Mouse (Mus musculus): ENCODE results near the gene Zfyve26. TPM values are rescaled to one million over a fixed set of nuclear protein-coding genes. Genes with fewer than 3 reads are reported as not detected.

The Zfyve26 gene
- polyA plus RNA-seq, 1 experiment, result 29.4 TPM

DNA sequence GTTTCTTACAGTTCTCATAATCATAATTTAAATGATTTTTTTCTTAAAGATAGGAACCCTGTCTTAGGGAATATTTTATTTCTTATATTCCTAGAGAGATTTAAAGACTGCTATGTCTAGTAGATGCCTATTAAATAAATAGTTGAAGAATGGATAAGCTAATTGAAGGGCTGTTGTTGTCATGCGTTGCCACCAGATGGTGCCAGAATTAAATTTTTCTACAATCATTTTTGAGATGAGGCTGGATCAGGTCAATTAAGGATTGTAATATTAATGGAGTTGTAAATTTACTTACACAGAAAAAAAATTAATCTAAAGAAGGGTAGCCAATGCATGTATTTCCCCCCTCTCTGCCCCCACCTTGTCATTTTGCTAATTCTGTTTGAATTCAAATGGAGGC is 9.0 kb upstream of the Zfyve26 start:
- no peak for DNase-seq (ENCODE audit: low read depth in 1 of 2, low spot score in 2 of 2)
- 42% methylated on average over 1 of the region's 1 CpGs for WGBS
- TF ChIP-seq POLR2A (IDR thresholded peaks at IDR 0.05; ENCODE audit: low read depth, low read length), result no peak
- TF ChIP-seq CTCF (IDR thresholded peaks at IDR 0.05; ENCODE audit: extremely low read depth, insufficient read depth, insufficient read length, insufficient replicate concordance), result no peak
- Histone ChIP-seq H3K4me3 (ENCODE audit: extremely low read depth, insufficient read depth, insufficient read length) (no peak overlapping the region), H3K27me3 (ENCODE audit: control insufficient read depth, insufficient read depth, low read length) (no peaks in the 10 kb centered on the region), H3K27ac (ENCODE audit: insufficient read depth, low read length) (no peak overlapping the region), H3K4me1 (ENCODE audit: control insufficient read depth, insufficient read depth, insufficient read length) (no peaks in the 10 kb centered on the region), H3K36me3 (ENCODE audit: control insufficient read depth, insufficient read depth, low read length) (no peaks in the 10 kb centered on the region)

DNA sequence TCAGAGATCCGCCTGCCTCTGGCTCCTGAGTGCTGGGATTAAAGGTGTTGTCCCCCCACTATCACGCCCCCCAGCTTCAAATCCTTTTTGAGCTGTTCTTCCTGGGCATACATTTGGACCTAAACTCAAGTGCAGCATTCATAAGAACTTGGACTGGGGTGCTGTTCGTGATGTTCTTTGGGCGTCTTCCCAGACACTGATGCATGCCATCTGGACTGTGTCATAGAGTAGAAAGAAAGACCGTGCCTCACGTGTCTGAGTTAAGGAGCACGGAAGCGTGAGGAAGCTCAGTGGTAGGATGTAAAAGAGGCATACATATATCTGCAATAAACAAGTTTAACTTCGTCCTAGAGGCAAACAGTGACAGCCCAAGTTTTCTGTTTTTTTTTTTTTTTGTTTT is 5.7 kb upstream of the Zfyve26 start:
- WGBS, result 92% methylated on average over 9 of the region's 9 CpGs
- Histone ChIP-seq H3K4me1 (ENCODE audit: control insufficient read depth, insufficient read depth, insufficient read length) (no peaks in the 10 kb centered on the region), H3K4me3 (ENCODE audit: extremely low read depth, insufficient read depth, insufficient read length) (no peak overlapping the region), H3K27me3 (ENCODE audit: control insufficient read depth, insufficient read depth, low read length) (no peaks in the 10 kb centered on the region), H3K36me3 (ENCODE audit: control insufficient read depth, insufficient read depth, low read length) (no peaks in the 10 kb centered on the region), H3K27ac (ENCODE audit: insufficient read depth, low read length) (no peak overlapping the region)
- no peak for TF ChIP-seq CTCF (IDR thresholded peaks at IDR 0.05; ENCODE audit: extremely low read depth, insufficient read depth, insufficient read length, insufficient replicate concordance)
- no peak for DNase-seq (ENCODE audit: low read depth in 1 of 2, low spot score in 2 of 2)

DNA sequence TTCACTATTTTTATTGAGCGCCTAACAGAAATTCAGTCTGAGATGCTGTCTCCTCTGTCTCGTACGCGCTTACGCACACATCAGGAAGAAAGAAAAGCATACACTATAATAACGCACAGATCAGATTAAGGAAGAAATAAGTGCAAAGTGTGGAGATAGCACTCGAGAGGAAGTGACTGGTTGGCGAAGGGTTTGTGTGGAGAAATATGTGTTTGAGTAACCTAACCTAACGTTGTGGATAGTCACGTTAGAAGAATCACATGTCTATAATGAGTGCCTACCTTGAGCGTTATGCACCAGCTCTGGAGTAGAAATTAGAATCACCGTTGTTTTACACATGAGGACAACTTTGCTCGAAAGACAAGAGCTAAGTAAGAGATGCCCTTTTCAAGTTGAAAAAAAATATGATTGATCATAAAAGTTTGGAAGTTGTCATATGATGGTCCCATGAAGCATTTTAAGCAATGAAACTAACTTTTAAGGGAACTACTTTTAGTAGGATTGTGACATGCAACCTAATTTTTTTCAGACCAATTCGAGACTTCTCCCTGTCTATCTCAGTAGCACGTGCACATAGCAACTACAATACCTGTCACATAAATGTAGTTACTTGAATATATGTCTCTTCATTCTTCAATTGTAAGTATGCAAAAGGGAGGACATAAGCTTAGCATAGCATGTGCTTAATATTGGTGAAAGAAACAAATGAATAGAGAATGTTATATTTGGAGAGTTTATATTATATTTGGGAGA is 2.0 kb upstream of the Zfyve26 start:
- Histone ChIP-seq H3K36me3 (ENCODE audit: control insufficient read depth, insufficient read depth, low read length) (peaks cover 2% of the 10 kb centered on the region; the same call in 1 of the 2 replicates), H3K27me3 (ENCODE audit: control insufficient read depth, insufficient read depth, low read length) (no peaks in the 10 kb centered on the region), H3K4me1 (ENCODE audit: control insufficient read depth, insufficient read depth, insufficient read length) (peaks cover 6% of the 10 kb centered on the region; the same call in 1 of the 2 replicates), H3K27ac (ENCODE audit: insufficient read depth, low read length) (no peak overlapping the region), H3K4me3 (ENCODE audit: extremely low read depth, insufficient read depth, insufficient read length) (no peak overlapping the region)
- WGBS, result 5% methylated on average over 15 of the region's 15 CpGs
- no peak for TF ChIP-seq CTCF (IDR thresholded peaks at IDR 0.05; ENCODE audit: extremely low read depth, insufficient read depth, insufficient read length, insufficient replicate concordance)
- TF ChIP-seq POLR2A (IDR thresholded peaks at IDR 0.05; ENCODE audit: low read depth, low read length), result no peak
- DNase-seq (ENCODE audit: low read depth in 1 of 2, low spot score in 2 of 2), result no peak

DNA sequence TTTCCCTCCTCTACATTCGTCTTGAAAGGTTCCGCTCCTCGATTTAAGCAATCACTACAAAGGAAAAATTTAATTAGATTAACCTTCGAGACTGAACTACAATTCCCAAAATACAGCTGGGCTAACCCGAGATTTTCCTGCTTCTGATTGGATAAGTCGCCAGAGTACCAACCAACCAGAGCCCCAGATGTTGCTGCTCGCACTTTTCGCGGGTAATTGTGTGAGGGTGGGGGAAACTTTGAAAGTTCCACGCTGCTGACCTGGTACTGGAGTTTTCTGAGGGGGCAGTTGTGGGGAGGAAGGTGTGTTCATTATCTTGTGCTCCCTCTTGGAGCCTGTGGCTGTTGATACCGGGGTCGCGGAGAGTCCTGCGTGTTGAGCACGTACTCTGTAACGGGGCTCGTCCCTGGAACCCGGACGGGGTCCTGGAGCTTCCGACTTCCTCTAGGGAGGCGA is 1.0 kb upstream of the Zfyve26 start, which contains the start of gene Rad51b:
Gene Rad51b, plus strand, starts transcription at position 162 of the 456 bp plus-strand sequence.
- peak; percentile 68 to 78 for DNase-seq (ENCODE audit: low read depth in 1 of 2, low spot score in 2 of 2)
- under 1% methylated on average over 21 of the region's 21 CpGs for WGBS
- TF ChIP-seq CTCF (IDR thresholded peaks at IDR 0.05; ENCODE audit: extremely low read depth, insufficient read depth, insufficient read length, insufficient replicate concordance), result no peak
- TF ChIP-seq POLR2A (IDR thresholded peaks at IDR 0.05; ENCODE audit: low read depth, low read length), result no peak
- Histone ChIP-seq H3K36me3 (ENCODE audit: control insufficient read depth, insufficient read depth, low read length) (peaks cover 4% of the 10 kb centered on the region; the same call in 1 of the 2 replicates), H3K27ac (ENCODE audit: insufficient read depth, low read length) (peak within 1 kb of the TSS; percentile 45), H3K4me3 (ENCODE audit: extremely low read depth, insufficient read depth, insufficient read length) (peak within 1 kb of the TSS; percentile 76), H3K27me3 (ENCODE audit: control insufficient read depth, insufficient read depth, low read length) (no peaks in the 10 kb centered on the region), H3K4me1 (ENCODE audit: control insufficient read depth, insufficient read depth, insufficient read length) (peaks cover 6% of the 10 kb centered on the region; the same call in 1 of the 2 replicates)

DNA sequence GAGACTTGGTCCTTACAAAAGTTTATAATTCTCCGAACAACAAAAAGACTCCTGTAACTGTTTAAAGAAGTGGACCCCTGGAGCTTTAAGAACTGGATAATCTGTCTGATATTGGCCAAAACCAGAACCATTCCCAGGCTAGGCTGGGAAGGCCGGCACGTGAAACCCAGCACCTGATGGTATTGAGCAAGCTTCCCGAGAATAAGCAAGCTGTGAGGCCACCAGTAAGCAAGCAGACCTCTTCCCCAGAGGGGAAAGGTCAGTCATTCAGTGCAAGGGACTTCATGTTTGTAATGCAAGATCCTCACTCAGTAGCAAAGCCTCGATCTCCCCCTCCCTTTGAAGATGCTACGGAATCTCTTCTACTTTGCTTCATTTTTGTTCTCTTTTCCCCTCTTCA is 3.2 kb downstream of the Zfyve26 start:
- DNase-seq (ENCODE audit: low read depth in 1 of 2, low spot score in 2 of 2), result no peak
- Histone ChIP-seq H3K27me3 (ENCODE audit: control insufficient read depth, insufficient read depth, low read length) (no peaks in the 10 kb centered on the region), H3K36me3 (ENCODE audit: control insufficient read depth, insufficient read depth, low read length) (peaks cover 14% of the 10 kb centered on the region), H3K4me3 (ENCODE audit: extremely low read depth, insufficient read depth, insufficient read length) (no peak overlapping the region), H3K27ac (ENCODE audit: insufficient read depth, low read length) (no peak overlapping the region), H3K4me1 (ENCODE audit: control insufficient read depth, insufficient read depth, insufficient read length) (peaks cover 6% of the 10 kb centered on the region; the same call in 1 of the 2 replicates)
- no peak for TF ChIP-seq CTCF (IDR thresholded peaks at IDR 0.05; ENCODE audit: extremely low read depth, insufficient read depth, insufficient read length, insufficient replicate concordance)
- TF ChIP-seq POLR2A (IDR thresholded peaks at IDR 0.05; ENCODE audit: low read depth, low read length), result no peak
- 92% methylated on average over 6 of the region's 6 CpGs for WGBS

DNA sequence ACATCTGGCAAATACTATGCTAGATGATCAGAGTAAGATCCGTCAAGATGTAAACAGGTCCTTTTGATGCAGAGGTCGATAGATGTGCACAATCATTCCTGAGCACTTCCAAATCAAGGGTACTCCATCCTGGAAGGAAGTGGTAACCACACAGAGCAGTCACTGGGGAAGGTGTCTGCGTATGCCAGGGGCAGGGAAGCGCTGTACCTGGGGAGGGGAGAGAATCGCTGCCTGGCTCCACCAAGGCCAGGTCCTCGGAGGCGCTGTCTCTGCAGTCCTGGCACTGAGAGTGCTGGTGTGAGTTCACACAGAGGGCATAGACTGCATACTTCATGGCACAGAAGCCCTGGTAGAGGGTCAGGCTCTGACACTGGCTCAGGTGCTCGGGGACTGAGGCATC is 13.5 kb downstream of the Zfyve26 start:
- Histone ChIP-seq H3K27me3 (ENCODE audit: control insufficient read depth, insufficient read depth, low read length) (no peaks in the 10 kb centered on the region), H3K36me3 (ENCODE audit: control insufficient read depth, insufficient read depth, low read length) (peaks cover 63% of the 10 kb centered on the region), H3K27ac (ENCODE audit: insufficient read depth, low read length) (no peak overlapping the region), H3K4me3 (ENCODE audit: extremely low read depth, insufficient read depth, insufficient read length) (no peak overlapping the region), H3K4me1 (ENCODE audit: control insufficient read depth, insufficient read depth, insufficient read length) (no peaks in the 10 kb centered on the region)
- 94% methylated on average over 8 of the region's 8 CpGs for WGBS
- DNase-seq (ENCODE audit: low read depth in 1 of 2, low spot score in 2 of 2), result no peak
- TF ChIP-seq CTCF (IDR thresholded peaks at IDR 0.05; ENCODE audit: extremely low read depth, insufficient read depth, insufficient read length, insufficient replicate concordance) (no peak), POLR2A (IDR thresholded peaks at IDR 0.05; ENCODE audit: low read depth, low read length) (no peak)

DNA sequence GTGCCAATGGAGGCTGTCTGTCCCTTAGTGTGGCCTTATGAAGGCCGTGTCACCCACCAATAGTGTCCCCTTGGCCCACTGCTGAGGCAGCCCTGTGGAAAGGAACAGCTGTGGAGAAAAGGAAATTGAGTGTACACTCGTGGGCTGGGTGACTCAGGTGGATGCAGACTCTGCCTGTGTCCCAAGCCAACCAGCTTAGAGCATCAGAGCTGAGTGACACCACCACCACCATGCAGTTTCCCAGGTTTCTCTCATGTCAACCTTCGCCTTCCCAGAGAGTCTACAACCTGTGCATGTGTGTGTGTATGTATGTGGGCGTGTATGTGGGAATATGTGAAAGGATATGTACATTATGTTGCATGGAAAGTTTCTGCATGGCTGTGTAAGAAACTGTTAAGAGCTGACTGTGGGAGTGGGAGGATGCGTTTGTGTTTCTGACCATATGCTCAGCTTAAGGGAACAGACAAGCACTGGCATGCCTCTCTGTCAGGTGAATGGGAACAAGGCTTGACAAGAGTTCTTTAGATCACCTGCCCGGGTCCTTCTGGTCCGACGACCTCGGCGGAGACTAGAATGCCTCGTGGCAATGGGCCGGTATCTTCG is 16.5 kb downstream of the Zfyve26 start:
- no peak overlapping the region for H3K4me3 ChIP-seq (ENCODE audit: extremely low read depth, insufficient read depth, insufficient read length)
- no peak overlapping the region for H3K27ac ChIP-seq (ENCODE audit: insufficient read depth, low read length)
- TF ChIP-seq CTCF (IDR thresholded peaks at IDR 0.05; ENCODE audit: extremely low read depth, insufficient read depth, insufficient read length, insufficient replicate concordance) (no peak), POLR2A (IDR thresholded peaks at IDR 0.05; ENCODE audit: low read depth, low read length) (no peak)
- H3K36me3 ChIP-seq (ENCODE audit: control insufficient read depth, insufficient read depth, low read length), result peaks cover 55% of the 10 kb centered on the region
- DNase-seq (ENCODE audit: low read depth in 1 of 2, low spot score in 2 of 2), result no peak
- no peaks in the 10 kb centered on the region for H3K27me3 ChIP-seq (ENCODE audit: control insufficient read depth, insufficient read depth, low read length)
- no peaks in the 10 kb centered on the region for H3K4me1 ChIP-seq (ENCODE audit: control insufficient read depth, insufficient read depth, insufficient read length)
- WGBS, result 96% methylated on average over 13 of the region's 13 CpGs

Data from spleen, adult 2 months (tissue).